Mouse (Mus musculus): ENCODE results near the gene Ntn4. TPM values are rescaled to one million over a fixed set of nuclear protein-coding genes. Genes with fewer than 3 reads are reported as not detected.

Gene Ntn4
- polyA plus RNA-seq, 1 experiment from 2014 or later: 0.70 TPM

- 95% methylated on average over 7 of the region's 7 CpGs for WGBS
These were observed 31.2 kb upstream of the Ntn4 start for GRCm38 (mm10) chr10:93609236-93609635.

GRCm38 (mm10) chr10:93610896-93611295, 29.6 kb upstream of the Ntn4 start:
- DNase-seq (ENCODE audit: low spot score) (no peak), ATAC-seq (ENCODE audit: low FRiP score) (peak; percentile 21; the same call in 1 of the 2 replicates)
- no peaks in the 10 kb centered on the region for H3K4me1 ChIP-seq (replicated peaks; ENCODE audit: control insufficient read depth, insufficient read depth, low read length)
- no peak overlapping the region for H3K27ac ChIP-seq
- no peaks in the 10 kb centered on the region for H3K27me3 ChIP-seq (ENCODE audit: control insufficient read depth, insufficient read depth, low read length)
- 100% methylated on average over 1 of the region's 1 CpGs for WGBS
- no peaks in the 10 kb centered on the region for H3K36me3 ChIP-seq (replicated peaks; ENCODE audit: control insufficient read depth, insufficient read depth)
- H3K9ac ChIP-seq: no peak overlapping the region
- H3K4me2 ChIP-seq (replicated peaks): no peak overlapping the region
- H3K9me3 ChIP-seq (ENCODE audit: control insufficient read depth, low read length): no peaks in the 10 kb centered on the region
- H3K4me3 ChIP-seq (replicated peaks; ENCODE audit: low read length): no peak overlapping the region

More at GRCm38 (mm10) chr10:93609236-93609635, 31.2 kb upstream of the Ntn4 start:
- ATAC-seq (ENCODE audit: low FRiP score) (no peak), DNase-seq (ENCODE audit: low spot score) (no peak)
- H3K4me3 ChIP-seq (replicated peaks; ENCODE audit: low read length): no peak overlapping the region
- no peaks in the 10 kb centered on the region for H3K4me1 ChIP-seq (replicated peaks; ENCODE audit: control insufficient read depth, insufficient read depth, low read length)
- H3K27me3 ChIP-seq (ENCODE audit: control insufficient read depth, insufficient read depth, low read length): no peaks in the 10 kb centered on the region
- H3K27ac ChIP-seq: no peak overlapping the region
- H3K36me3 ChIP-seq (replicated peaks; ENCODE audit: control insufficient read depth, insufficient read depth): no peaks in the 10 kb centered on the region
- H3K4me2 ChIP-seq (replicated peaks): no peak overlapping the region
- H3K9me3 ChIP-seq (ENCODE audit: control insufficient read depth, low read length): no peaks in the 10 kb centered on the region
- H3K9ac ChIP-seq: no peak overlapping the region

GRCm38 (mm10) chr10:93611419-93612007, 29.0 kb upstream of the Ntn4 start:
- Histone ChIP-seq H3K4me1 (replicated peaks; ENCODE audit: control insufficient read depth, insufficient read depth, low read length) (no peaks in the 10 kb centered on the region), H3K9ac (peak overlapping the region; percentile 37; the same call in 1 of the 2 replicates), H3K4me3 (replicated peaks; ENCODE audit: low read length) (no peak overlapping the region), H3K9me3 (ENCODE audit: control insufficient read depth, low read length) (no peaks in the 10 kb centered on the region), H3K4me2 (replicated peaks) (peak overlapping the region; percentile 36), H3K36me3 (replicated peaks; ENCODE audit: control insufficient read depth, insufficient read depth) (no peaks in the 10 kb centered on the region), H3K27me3 (ENCODE audit: control insufficient read depth, insufficient read depth, low read length) (no peaks in the 10 kb centered on the region), H3K27ac (no peak overlapping the region; the same call in 1 of the 2 replicates)
- DNase-seq (ENCODE audit: low spot score) (peak; percentile 82), ATAC-seq (ENCODE audit: low FRiP score) (0 out of 2 replicates have a peak, but pooled peaks have one; percentile 40)
- WGBS: 38% methylated on average over 18 of the region's 18 CpGs

- Histone ChIP-seq H3K9ac (no peak overlapping the region), H3K4me2 (replicated peaks) (no peak overlapping the region), H3K4me3 (replicated peaks; ENCODE audit: low read length) (no peak overlapping the region), H3K27ac (no peak overlapping the region), H3K9me3 (ENCODE audit: control insufficient read depth, low read length) (no peaks in the 10 kb centered on the region), H3K36me3 (replicated peaks; ENCODE audit: control insufficient read depth, insufficient read depth) (no peaks in the 10 kb centered on the region), H3K27me3 (ENCODE audit: control insufficient read depth, insufficient read depth, low read length) (no peaks in the 10 kb centered on the region), H3K4me1 (replicated peaks; ENCODE audit: control insufficient read depth, insufficient read depth, low read length) (no peaks in the 10 kb centered on the region)
- no peak for ATAC-seq (ENCODE audit: low FRiP score)
- WGBS: 80% methylated on average over 8 of the region's 8 CpGs
- DNase-seq (ENCODE audit: low spot score): no peak
These were observed 25.6 kb upstream of the Ntn4 start for GRCm38 (mm10) chr10:93614850-93615249.

DNA sequence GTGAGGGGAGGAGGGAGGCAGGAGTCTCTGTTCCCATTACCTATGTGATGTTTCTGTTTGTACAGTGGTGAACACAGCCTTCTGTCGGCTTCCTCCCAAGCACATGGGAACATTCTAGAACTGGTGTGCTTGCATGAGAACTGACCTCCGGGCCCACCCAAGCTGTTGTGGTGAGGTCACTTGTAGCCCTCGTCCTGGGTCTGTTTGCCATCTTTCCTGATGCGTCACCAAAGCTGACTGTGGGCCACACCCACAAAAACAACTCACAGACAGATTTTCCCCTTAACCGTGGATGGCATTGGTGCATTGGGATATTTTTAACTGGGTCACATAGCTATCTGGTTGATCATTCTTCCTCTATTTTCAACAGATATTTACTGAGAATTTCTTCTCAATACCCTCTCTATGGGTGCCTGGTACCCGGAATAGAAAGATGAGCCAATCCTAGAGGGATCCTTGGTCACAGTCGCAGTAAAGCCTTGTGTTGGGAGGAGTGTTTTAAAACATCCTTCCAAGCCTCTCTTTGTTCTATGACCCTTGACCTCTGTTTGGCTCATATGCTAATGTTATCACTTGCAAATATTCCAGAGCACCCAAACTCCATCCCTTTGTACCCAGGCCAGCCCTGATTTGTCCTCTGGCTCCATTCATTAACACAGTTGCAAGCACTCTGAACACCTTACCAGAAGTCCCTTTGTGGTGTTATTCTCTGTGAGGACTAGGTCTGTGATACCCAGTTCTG, 19.9 kb upstream of the Ntn4 start:
- Histone ChIP-seq H3K9ac (no peak overlapping the region), H3K27me3 (ENCODE audit: control insufficient read depth, insufficient read depth, low read length) (no peaks in the 10 kb centered on the region), H3K36me3 (replicated peaks; ENCODE audit: control insufficient read depth, insufficient read depth) (no peaks in the 10 kb centered on the region), H3K4me3 (replicated peaks; ENCODE audit: low read length) (no peak overlapping the region), H3K4me2 (replicated peaks) (no peak overlapping the region), H3K4me1 (replicated peaks; ENCODE audit: control insufficient read depth, insufficient read depth, low read length) (no peaks in the 10 kb centered on the region), H3K9me3 (ENCODE audit: control insufficient read depth, low read length) (no peaks in the 10 kb centered on the region), H3K27ac (no peak overlapping the region)
- ATAC-seq (ENCODE audit: low FRiP score) (no peak), DNase-seq (ENCODE audit: low spot score) (no peak)
- 67% methylated on average over 7 of the region's 7 CpGs for WGBS

DNA sequence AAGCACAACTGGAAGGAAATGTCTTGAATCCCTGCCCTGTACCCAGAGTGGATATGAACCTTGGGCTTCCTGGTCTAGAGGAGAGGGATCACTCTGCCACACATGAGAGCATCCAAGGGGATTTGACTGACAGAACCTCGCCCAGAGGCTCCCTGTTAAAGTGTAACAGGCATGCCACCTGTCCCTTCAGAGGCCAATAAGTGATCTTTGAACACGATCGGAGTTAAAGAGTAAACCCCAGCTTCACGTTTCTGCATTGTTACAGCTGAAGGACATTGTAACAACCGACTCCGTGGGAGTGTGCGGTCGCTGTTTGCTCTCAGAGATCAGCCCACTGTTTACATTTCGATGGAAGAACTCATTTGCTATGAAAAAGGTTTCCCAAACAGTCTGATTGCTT, 16.8 kb upstream of the Ntn4 start:
- Histone ChIP-seq H3K4me3 (replicated peaks; ENCODE audit: low read length) (no peak overlapping the region), H3K9ac (no peak overlapping the region), H3K4me1 (replicated peaks; ENCODE audit: control insufficient read depth, insufficient read depth, low read length) (no peaks in the 10 kb centered on the region), H3K36me3 (replicated peaks; ENCODE audit: control insufficient read depth, insufficient read depth) (no peaks in the 10 kb centered on the region), H3K27me3 (ENCODE audit: control insufficient read depth, insufficient read depth, low read length) (no peaks in the 10 kb centered on the region), H3K27ac (no peak overlapping the region), H3K4me2 (replicated peaks) (no peak overlapping the region), H3K9me3 (ENCODE audit: control insufficient read depth, low read length) (no peaks in the 10 kb centered on the region)
- DNase-seq (ENCODE audit: low spot score) (no peak), ATAC-seq (ENCODE audit: low FRiP score) (no peak)
- 49% methylated on average over 9 of the region's 9 CpGs for WGBS

GRCm38 (mm10) chr10:93624151-93624550, 16.3 kb upstream of the Ntn4 start:
- DNase-seq (ENCODE audit: low spot score) (no peak), ATAC-seq (ENCODE audit: low FRiP score) (no peak)
- 86% methylated on average over 10 of the region's 10 CpGs for WGBS
- Histone ChIP-seq H3K9me3 (ENCODE audit: control insufficient read depth, low read length) (no peaks in the 10 kb centered on the region), H3K36me3 (replicated peaks; ENCODE audit: control insufficient read depth, insufficient read depth) (no peaks in the 10 kb centered on the region), H3K27me3 (ENCODE audit: control insufficient read depth, insufficient read depth, low read length) (no peaks in the 10 kb centered on the region), H3K27ac (no peak overlapping the region), H3K4me2 (replicated peaks) (no peak overlapping the region), H3K4me3 (replicated peaks; ENCODE audit: low read length) (no peak overlapping the region), H3K4me1 (replicated peaks; ENCODE audit: control insufficient read depth, insufficient read depth, low read length) (no peaks in the 10 kb centered on the region), H3K9ac (no peak overlapping the region)

DNA sequence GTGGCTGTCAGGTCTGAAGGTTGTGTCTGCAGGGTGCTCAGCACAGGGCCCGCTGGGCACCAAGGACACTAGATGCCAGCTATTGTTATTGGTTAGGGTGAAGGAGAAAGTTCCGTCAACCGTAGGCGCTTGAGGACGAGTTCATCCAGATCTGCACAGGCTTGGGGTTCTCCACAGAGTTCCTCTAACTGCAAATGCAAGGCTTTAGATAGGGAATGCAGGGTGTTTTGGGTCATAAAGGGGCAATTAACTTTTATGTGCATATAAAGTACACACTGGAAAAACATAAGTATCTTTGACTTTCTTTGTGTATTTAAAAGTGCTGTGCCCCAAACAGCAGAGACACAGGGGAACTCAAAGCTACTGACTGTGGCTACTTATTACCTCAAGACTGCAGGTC, 10.2 kb upstream of the Ntn4 start:
- WGBS: 94% methylated on average over 5 of the region's 5 CpGs
- Histone ChIP-seq H3K27ac (no peak overlapping the region), H3K27me3 (ENCODE audit: control insufficient read depth, insufficient read depth, low read length) (no peaks in the 10 kb centered on the region), H3K4me2 (replicated peaks) (no peak overlapping the region), H3K9me3 (ENCODE audit: control insufficient read depth, low read length) (no peaks in the 10 kb centered on the region; the same call in 1 of the 2 replicates), H3K4me1 (replicated peaks; ENCODE audit: control insufficient read depth, insufficient read depth, low read length) (no peaks in the 10 kb centered on the region), H3K36me3 (replicated peaks; ENCODE audit: control insufficient read depth, insufficient read depth) (no peaks in the 10 kb centered on the region), H3K9ac (no peak overlapping the region), H3K4me3 (replicated peaks; ENCODE audit: low read length) (no peak overlapping the region)
- no peak for DNase-seq (ENCODE audit: low spot score)
- ATAC-seq (ENCODE audit: low FRiP score): no peak

DNA sequence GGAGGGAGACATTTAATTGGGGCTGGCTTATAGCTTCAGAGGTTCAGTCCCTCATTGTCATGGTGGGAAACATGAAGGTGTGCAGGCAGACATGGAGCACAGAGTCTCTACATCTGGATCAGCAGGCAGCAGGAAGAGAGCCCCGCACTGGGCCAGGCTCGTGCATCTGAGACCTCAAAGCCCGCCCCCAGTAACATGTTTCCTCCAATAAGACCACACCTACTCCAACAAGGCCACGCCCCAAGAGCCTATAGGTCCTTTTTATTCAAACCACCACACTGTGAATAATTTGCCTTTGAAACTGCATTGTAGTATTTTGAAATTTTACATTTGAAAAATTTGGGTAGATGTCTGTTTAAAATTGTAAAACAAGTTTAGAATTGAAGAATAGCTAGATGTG, 8.4 kb upstream of the Ntn4 start:
- WGBS: 76% methylated on average over 4 of the region's 4 CpGs
- Histone ChIP-seq H3K4me2 (replicated peaks) (no peak overlapping the region), H3K4me3 (replicated peaks; ENCODE audit: low read length) (no peak overlapping the region), H3K27ac (no peak overlapping the region), H3K9me3 (ENCODE audit: control insufficient read depth, low read length) (no peaks in the 10 kb centered on the region; the same call in 1 of the 2 replicates), H3K9ac (no peak overlapping the region), H3K4me1 (replicated peaks; ENCODE audit: control insufficient read depth, insufficient read depth, low read length) (no peaks in the 10 kb centered on the region), H3K27me3 (ENCODE audit: control insufficient read depth, insufficient read depth, low read length) (no peaks in the 10 kb centered on the region), H3K36me3 (replicated peaks; ENCODE audit: control insufficient read depth, insufficient read depth) (no peaks in the 10 kb centered on the region)
- DNase-seq (ENCODE audit: low spot score) (no peak), ATAC-seq (ENCODE audit: low FRiP score) (no peak)
